Mouse (Mus musculus) Muller cell, postnatal 12 days (primary cell): ENCODE results near the gene Gys1.
A peak's percentile ranks its signal among the peaks of the same experiment; 100 is the strongest.
"Not testable (repeated sequence)": the region's sequence is repeated elsewhere in the genome, so short reads cannot be mapped to it uniquely, and the experiment has no call there.

Experiments used
- DNase-seq: peaks from one replicate; pipeline ENCODE4 v3.0.0-alpha.2; 2015; ENCODE audit errors: inconsistent ontology term

The Gys1 gene

DNA sequence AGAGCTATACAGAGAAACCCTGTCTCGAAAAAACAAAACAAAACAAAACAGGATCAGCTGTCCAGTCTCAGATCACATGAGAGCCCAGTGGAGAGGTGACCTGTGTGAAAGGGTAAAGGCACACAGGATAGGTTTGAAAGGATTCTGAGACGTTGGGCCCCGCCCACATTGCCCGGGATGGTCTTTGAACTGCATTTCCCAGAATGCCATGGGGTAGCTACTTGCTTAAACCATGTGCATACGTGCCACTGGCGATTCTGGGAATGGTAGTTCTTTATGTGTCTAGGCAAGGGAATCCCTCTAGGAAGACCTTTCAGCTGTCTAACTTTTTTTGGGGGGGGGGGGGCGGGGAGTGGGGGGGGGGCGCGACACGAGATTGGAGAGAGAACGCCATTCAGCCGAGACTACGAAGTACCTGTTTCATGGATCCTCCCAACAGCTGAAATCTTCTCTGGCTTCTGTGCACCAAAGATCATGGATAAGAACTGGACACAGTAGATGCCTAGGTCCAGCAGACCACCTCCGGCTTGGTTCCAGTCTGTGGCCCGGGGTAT lies 46.8 kb downstream of the Gys1 start, which contains the start of gene Tulp2:
Gene Tulp2 (plus strand): TSS at position 504 of the 554 bp plus-strand sequence.
- DNase-seq, result peak; percentile 50

- DNase-seq, result no peak
Observed at GRCm38 (mm10) chr7:45482166-45482565, 47.5 kb downstream of the Gys1 start.

DNA sequence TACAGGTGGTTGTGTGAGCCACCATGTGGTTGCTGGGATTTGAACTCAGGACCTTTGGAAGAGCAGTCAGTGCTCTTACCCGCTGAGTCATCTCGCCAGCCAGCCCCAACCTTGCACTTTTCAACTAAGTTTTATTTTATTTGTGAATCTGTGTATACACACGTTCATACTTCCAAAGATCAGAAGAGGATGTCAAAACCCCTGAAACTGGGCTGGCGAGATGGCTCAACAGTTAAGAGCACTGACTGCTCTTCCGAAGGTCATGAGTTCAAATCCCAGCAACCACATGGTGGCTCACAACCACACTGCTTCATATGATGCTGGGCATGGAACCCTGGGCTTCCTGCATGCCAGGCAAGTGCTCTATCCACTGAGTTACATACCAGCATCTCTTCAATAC lies 50.3 kb downstream of the Gys1 start:
- DNase-seq, result not testable (repeated sequence)

DNA sequence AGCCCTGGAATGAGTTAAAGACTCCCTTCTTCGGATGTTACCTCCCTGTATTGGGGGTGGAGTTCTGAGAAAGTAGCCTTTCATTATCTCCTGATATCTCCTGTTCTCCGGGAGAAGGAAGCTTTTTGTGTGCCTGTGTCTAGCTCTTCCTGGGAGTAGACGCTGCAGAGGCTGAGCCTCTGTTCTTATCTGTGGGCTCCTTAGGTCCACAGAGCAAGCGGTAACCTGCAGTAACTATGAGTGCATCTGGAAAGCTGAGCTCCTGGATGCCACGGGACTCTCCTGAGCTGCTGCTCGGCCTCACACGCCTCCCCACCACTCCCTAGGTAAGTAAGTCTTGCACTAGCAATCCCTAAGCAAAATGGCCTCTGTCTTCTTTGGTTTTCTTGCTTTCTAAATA lies 51.5 kb downstream of the Gys1 start:
- DNase-seq, result no peak

GRCm38 (mm10) chr7:45486761-45487415 lies 52.2 kb downstream of the Gys1 start, which contains the start of gene Gm45808:
TSS of gene Gm45808 (minus strand) at chr7:45486811.
- DNase-seq, result no peak

DNA sequence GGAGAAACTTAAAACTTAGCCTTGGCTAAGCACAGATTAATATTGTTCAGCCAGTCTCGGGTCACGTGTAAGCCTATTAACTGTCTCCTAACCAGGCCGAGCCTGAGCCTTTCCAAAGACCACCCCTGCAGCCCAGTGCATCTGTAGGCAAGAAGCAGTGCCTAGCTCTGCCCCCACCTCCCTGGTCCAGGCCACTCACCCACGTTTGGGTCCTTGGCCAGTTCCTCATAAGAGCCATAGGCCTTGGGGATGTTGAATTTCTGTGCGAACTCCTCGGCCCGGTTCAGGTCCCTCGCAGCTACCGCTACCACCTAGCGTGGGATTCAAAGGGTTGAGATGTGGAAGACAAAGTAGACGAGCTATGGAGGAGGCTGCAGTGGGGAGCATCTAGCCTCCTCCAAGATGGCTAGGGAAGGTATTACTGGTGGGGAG lies 53.2 kb downstream of the Gys1 start:
- DNase-seq, result no peak

DNA sequence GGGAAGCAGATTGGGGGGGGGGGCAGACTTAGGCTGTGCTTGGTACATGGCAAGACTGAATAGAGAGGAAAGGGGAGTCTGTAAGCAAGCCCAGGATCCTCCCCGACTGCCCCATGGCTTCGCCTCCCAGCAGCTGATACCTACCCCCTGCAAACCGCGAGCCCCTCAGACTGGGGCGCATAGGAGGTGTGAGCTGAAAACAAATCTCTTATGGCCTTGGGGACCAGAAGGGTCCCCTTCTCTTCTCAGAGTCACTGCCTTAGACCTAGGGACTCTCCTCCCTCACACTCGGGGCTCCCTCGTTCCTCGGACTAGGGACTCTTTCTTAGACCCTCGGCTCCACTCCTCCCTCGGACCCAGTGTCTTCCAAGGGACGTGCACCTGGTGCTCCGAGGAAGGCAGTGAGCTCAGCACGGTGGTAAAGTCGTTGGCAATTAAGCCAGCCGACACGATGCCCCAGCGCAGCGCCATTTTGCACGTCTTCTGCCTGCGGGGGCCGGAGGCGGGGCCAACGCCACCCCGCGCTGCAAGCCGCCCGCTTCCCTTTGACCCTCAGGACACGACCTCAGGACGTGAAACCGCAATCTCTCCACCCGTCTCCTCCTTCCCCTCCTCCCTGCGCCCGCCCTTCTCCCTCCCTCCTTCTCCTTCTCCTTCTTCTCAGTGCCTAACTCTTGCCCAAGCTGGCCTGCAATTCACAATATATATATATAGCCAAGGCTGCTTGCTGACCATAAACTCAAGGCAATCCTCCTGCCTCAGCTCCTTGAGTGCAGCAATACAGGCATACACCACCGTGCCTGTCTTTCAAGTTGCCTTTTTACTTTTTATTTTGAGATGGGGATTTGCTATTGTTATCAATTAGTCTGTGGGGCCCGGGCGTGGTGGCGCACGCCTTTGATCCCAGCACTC lies 53.9 kb downstream of the Gys1 start, which contains the start of gene Dhdh:
Gene Dhdh (minus strand): TSS at position 513 of the 912 bp plus-strand sequence.
- no peak for DNase-seq

DNA sequence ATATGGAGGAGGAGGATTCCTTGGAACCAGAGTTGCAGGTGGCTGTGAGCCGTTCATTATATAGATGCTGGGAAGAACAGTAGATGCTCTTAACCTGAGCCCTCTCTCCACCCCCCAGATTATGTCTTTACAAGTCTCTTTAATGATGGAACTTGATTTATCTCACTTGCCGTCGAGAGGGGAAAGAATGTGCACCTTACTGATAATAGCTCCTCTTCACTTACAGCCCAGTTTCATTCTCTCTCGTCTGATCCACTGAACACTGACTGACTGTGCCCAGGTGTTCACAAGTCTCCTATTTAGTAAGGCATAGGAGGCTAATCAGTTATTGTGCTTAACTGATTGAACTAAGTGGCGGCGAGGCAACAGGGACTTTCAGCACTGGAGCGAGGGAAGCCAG lies 54.9 kb downstream of the Gys1 start:
- no peak for DNase-seq

DNA sequence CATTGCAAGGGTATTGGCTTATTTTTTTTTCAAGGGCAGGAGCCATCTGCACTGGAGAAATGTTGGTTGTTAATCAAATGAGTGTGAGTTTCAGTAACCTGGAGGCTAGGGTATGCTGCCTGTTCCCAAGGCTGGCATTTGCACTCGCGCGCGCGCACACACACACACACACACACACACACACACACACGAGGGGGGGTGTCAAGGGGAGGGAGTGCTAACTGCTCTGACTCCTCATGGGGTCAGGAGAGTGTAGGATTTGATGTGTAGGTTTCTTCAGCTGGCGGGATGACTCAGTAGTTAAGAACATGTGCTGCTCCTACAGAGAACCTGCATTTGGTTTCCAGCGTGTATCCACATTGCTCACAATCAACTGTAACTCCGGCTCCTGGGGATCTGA lies 56.2 kb downstream of the Gys1 start:
- DNase-seq, result no peak

DNA sequence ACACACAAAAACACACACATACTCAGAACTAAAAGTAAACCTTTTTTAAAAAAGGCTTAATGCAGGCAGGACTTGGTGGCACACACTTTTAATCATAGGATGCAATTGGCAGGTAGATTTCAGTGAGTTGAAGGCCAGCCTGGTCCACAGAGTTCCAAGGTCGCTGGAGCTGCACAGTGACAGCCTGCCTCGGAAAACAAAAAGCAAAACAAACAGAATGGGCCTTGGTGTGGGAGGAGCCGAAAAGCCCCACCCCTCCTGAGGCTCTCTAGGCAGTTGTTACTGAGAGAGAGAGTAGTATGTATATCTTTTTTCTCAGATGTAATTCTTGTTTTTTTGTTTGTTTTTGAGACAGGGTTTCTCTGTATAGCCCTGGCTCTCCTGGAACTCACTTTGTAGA lies 56.6 kb downstream of the Gys1 start:
- no peak for DNase-seq

DNA sequence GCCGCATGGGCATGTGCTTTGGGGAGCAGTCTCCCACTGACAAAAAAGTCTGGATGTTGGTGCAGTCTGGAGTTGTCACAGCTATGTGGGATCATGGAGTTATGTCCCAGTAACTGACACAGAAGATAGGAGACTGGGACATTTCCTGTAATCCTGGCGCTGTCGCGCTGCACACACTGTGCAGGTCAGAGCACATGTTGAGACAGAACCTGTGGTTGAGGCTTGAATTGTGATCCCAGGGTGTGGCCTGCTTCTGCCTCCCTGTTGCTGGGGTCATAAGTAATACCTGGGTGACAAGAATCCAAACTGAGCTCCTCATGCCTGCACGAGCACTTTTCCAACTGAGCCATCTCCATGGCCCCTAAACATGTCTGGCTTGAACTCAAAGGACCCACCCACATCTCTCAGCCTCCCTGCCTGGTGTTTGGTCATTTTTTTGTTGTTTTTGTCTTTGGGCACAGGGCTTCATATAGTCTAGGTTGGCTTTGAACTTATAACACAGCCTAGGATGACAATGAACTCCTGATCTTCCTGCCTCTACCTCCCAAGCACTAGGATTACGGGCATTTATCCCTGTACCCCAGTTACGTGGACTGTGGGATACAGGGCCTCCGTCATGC lies 57.7 kb downstream of the Gys1 start:
- no peak for DNase-seq

GRCm38 (mm10) chr7:45492951-45493350 lies 58.3 kb downstream of the Gys1 start:
- no peak for DNase-seq

- DNase-seq, result no peak
Observed at GRCm38 (mm10) chr7:45494548-45494947, 59.9 kb downstream of the Gys1 start.

DNA sequence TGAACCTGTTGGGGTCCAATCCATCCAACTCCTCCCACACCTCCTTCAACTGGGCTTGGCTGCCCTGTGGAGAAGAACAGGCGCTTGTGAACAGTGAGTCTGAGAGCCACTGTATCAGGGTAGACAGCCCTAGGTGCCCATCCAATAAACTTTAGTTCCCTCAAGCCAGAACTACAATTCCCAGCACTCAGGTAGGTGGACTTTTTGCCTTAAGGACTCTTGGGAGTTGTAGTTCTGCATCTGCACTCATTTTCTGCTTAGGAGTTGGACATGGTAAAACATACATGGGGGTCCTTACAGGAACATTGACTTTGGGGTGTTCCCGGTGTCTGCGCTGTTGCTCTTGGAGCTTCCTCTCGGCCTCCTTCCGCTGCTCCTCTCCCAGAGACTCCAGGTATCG lies 63.8 kb downstream of the Gys1 start:
- no peak for DNase-seq
